In genomic region chr5:121399540-121399939, GRCm38 (mm10) we compare ENCODE assay signal across 9 mouse cellular contexts. TPM values are rescaled to one million over a fixed set of nuclear protein-coding genes. Genes with fewer than 3 reads are reported as not detected.
A peak's percentile ranks its signal among the peaks of the same experiment; 100 is the strongest.
DNase-seq lines count a peak whose midpoint lies in the region; ATAC-seq and TF ChIP-seq lines count a peak whose summit lies in the region.
"Had no signal": no experiment of that assay in that cellular context is flagged by ENCODE, and none has a peak within 500 bp of the region (broad histone marks: within the 10 kb centered on the region; RNA-seq: fewer than 3 reads in every experiment).

No protein-coding gene starts in this region.

- no peaks in the 10 kb centered on the region for H3K27me3 ChIP-seq in forebrain, embryonic 14.5 days (replicated peaks; ENCODE audit: control insufficient read depth, insufficient read depth, low read length)
- no peaks in the 10 kb centered on the region for H3K27me3 ChIP-seq in liver, postnatal 0 days (ENCODE audit: insufficient read depth, low read length)

- H3K27ac ChIP-seq in gastrocnemius, adult 2 months: no peak overlapping the region
- H3K27ac ChIP-seq in forebrain, embryonic 14.5 days (ENCODE audit: low read depth, low read length): no peak overlapping the region
- H3K27ac ChIP-seq in liver, postnatal 0 days (ENCODE audit: low read depth): peak overlapping the region; percentile 91; the same call in 1 of the 2 replicates

- no peak overlapping the region for H3K9ac ChIP-seq in forebrain, embryonic 14.5 days (ENCODE audit: low read length)
- H3K9ac ChIP-seq in liver, postnatal 0 days (replicated peaks): peak overlapping the region; percentile 91

- H3K4me3 ChIP-seq in gastrocnemius, adult 2 months: peak overlapping the region; percentile 99
- H3K4me3 ChIP-seq in forebrain, embryonic 14.5 days (ENCODE audit: low read depth, low read length): no peak overlapping the region; the same call in 1 of the 2 replicates
- H3K4me3 ChIP-seq in liver, postnatal 0 days (ENCODE audit: low read depth, low read length): peak overlapping the region; percentile 97

- H3K4me2 ChIP-seq in forebrain, embryonic 14.5 days (ENCODE audit: low read length): peak overlapping the region; percentile 93; the same call in 1 of the 2 replicates
- peak overlapping the region; percentile 99 for H3K4me2 ChIP-seq in liver, postnatal 0 days (ENCODE audit: low read depth, low read length)

- H3K36me3 ChIP-seq in forebrain, embryonic 14.5 days (ENCODE audit: control insufficient read depth, insufficient read depth, low read length): peaks cover 13% of the 10 kb centered on the region; the same call in 1 of the 2 replicates
- H3K36me3 ChIP-seq in liver, postnatal 0 days (replicated peaks; ENCODE audit: insufficient read depth, low read length): no peaks in the 10 kb centered on the region; the same call in 1 of the 2 replicates

- DNase-seq in gastrocnemius, adult 2 months: no peak
- no peak for DNase-seq in gastrocnemius, postnatal 36 days
- peak; percentile 41 for DNase-seq in 416B (ENCODE audit: low read depth)
- no peak for DNase-seq in forebrain, embryonic 14.5 days (ENCODE audit: low spot score)
- no peak for DNase-seq in liver, postnatal 0 days
- DNase-seq in right cerebral cortex, postnatal 25 days: no peak
- DNase-seq in urinary bladder, postnatal 25 days (ENCODE audit: low spot score): no peak
- DNase-seq: B cell, adult 2 months had no signal

- intact Hi-C loops in gastrocnemius, adult 2 months (cut with DNase I): no loop called here
- intact Hi-C loops in gastrocnemius, postnatal 36 days (cut with DNase I): loop anchor here (5.0 kb wide), 1 partner anchor 192 kb away; no protein-coding TSS in a partner anchor

- peaks cover 4% of the 10 kb centered on the region; the same call in 1 of the 2 replicates for H3K4me1 ChIP-seq in forebrain, embryonic 14.5 days (ENCODE audit: control insufficient read depth, insufficient read depth, low read length)
- H3K4me1 ChIP-seq in liver, postnatal 0 days (ENCODE audit: insufficient read depth): peaks cover 36% of the 10 kb centered on the region

- ATAC-seq in forebrain, embryonic 14.5 days: no peak
- ATAC-seq in liver, postnatal 0 days: no peak
- no peak for ATAC-seq in megakaryocyte-erythroid progenitor cell, adult 5-6 weeks (replicated peaks; ENCODE audit: low FRiP score, low TSS enrichment, poor library complexity, severe bottlenecking)

- 89% methylated on average over 5 of the region's 5 CpGs for WGBS in forebrain, embryonic 14.5 days
- WGBS in liver, postnatal 0 days (ENCODE audit: insufficient replicate concordance): 62% methylated on average over 5 of the region's 5 CpGs

- H3K9me3 ChIP-seq in forebrain, embryonic 14.5 days (replicated peaks; ENCODE audit: control insufficient read depth, low read length): no peaks in the 10 kb centered on the region
- no peaks in the 10 kb centered on the region for H3K9me3 ChIP-seq in liver, postnatal 0 days (ENCODE audit: low read length)

- no peak for TF ChIP-seq EP300 in liver, postnatal 0 days (IDR thresholded peaks at IDR 0.05; ENCODE audit: low read depth)

- TF ChIP-seq CTCF in gastrocnemius, adult 2 months (IDR thresholded peaks at IDR 0.05): no peak
- no peak for TF ChIP-seq CTCF in liver, postnatal 0 days (IDR thresholded peaks at IDR 0.05; ENCODE audit: low read depth)

RNA-seq across cellular contexts. Expression of gene Naa25, which starts 1.8 kb away (rescaled TPM):
- 10 to 100 TPM; 26.9 to 33.3 TPM for total RNA-seq in gastrocnemius, adult 2 months (2021)
- total RNA-seq in gastrocnemius, postnatal 36 days (2021): 10 to 100 TPM; 24.3 to 26.1 TPM
- 54.7 and 61.9 TPM in 2 replicates for polyA plus RNA-seq in forebrain, embryonic 14.5 days (2014; fragmentation: Nextera tagmentation; extraction: Ambion mirVana)
- polyA plus RNA-seq in liver, postnatal 0 days (2015; fragmentation: Nextera tagmentation; extraction: Ambion mirVana): 12.5 and 12.9 TPM in 2 replicates
- 45.2 and 47.0 TPM in 2 replicates for total RNA-seq in megakaryocyte-erythroid progenitor cell, adult 5-6 weeks (2014; fragmentation: Nextera tagmentation)
- total RNA-seq in megakaryocyte-erythroid progenitor cell, adult 5-6 weeks (2017): 78.7 and 127 TPM in 2 replicates

RNA-seq across cellular contexts. Expression of gene Trafd1, which starts 14.1 kb away (rescaled TPM):
- total RNA-seq in gastrocnemius, adult 2 months (2021): 10 to 100 TPM; 36.8 to 37.0 TPM
- total RNA-seq in gastrocnemius, postnatal 36 days (2021): 10 to 100 TPM; 32.1 to 34.3 TPM
- 129 and 140 TPM in 2 replicates for polyA plus RNA-seq in forebrain, embryonic 14.5 days (2014; fragmentation: Nextera tagmentation; extraction: Ambion mirVana)
- 28.6 and 30.6 TPM in 2 replicates for polyA plus RNA-seq in liver, postnatal 0 days (2015; fragmentation: Nextera tagmentation; extraction: Ambion mirVana)
- 41.4 and 52.5 TPM in 2 replicates for total RNA-seq in megakaryocyte-erythroid progenitor cell, adult 5-6 weeks (2014; fragmentation: Nextera tagmentation)
- total RNA-seq in megakaryocyte-erythroid progenitor cell, adult 5-6 weeks (2017): 15.5 and 39.2 TPM in 2 replicates

RNA-seq across cellular contexts. Expression of gene Tmem116, which starts 52.2 kb away (rescaled TPM):
- total RNA-seq in gastrocnemius, adult 2 months (2021): 1 to 10 TPM; 7.0 to 8.3 TPM
- total RNA-seq in gastrocnemius, postnatal 36 days (2021): 1 to 10 TPM; 5.0 to 6.3 TPM
- 1.0 and 1.7 TPM in 2 replicates for polyA plus RNA-seq in forebrain, embryonic 14.5 days (2014; fragmentation: Nextera tagmentation; extraction: Ambion mirVana)
- 0.86 TPM in 2 replicates for polyA plus RNA-seq in liver, postnatal 0 days (2015; fragmentation: Nextera tagmentation; extraction: Ambion mirVana)
- total RNA-seq in megakaryocyte-erythroid progenitor cell, adult 5-6 weeks (2014; fragmentation: Nextera tagmentation): not detected in 2 replicates
- 2.3 TPM in 1 of 2 replicates, not detected in the other for total RNA-seq in megakaryocyte-erythroid progenitor cell, adult 5-6 weeks (2017)

RNA-seq across cellular contexts. Expression of gene Erp29, which starts 52.8 kb away (rescaled TPM):
- total RNA-seq in gastrocnemius, adult 2 months (2021): 10 to 100 TPM; 32.2 to 39.4 TPM
- total RNA-seq in gastrocnemius, postnatal 36 days (2021): 10 to 100 TPM; 32.4 to 36.7 TPM
- 125 and 138 TPM in 2 replicates for polyA plus RNA-seq in forebrain, embryonic 14.5 days (2014; fragmentation: Nextera tagmentation; extraction: Ambion mirVana)
- 69.4 and 69.7 TPM in 2 replicates for polyA plus RNA-seq in liver, postnatal 0 days (2015; fragmentation: Nextera tagmentation; extraction: Ambion mirVana)
- 191 and 257 TPM in 2 replicates for total RNA-seq in megakaryocyte-erythroid progenitor cell, adult 5-6 weeks (2014; fragmentation: Nextera tagmentation)
- total RNA-seq in megakaryocyte-erythroid progenitor cell, adult 5-6 weeks (2017): 422 and 491 TPM in 2 replicates
